Mouse (Mus musculus) intestine, embryonic 14.5 days (tissue): ENCODE measurements around the gene Homer3. TPM values are rescaled to one million over a fixed set of nuclear protein-coding genes. Genes with fewer than 3 reads are reported as not detected.
A peak's percentile ranks its signal among the peaks of the same experiment; 100 is the strongest.

Experiments
- ATAC-seq: fragments of 200-750 bp; cut with Nextera tagmentation; replicated peaks from 2 replicates; pipeline ENCODE4 v1.8.0; 2017; ENCODE audit warnings: low read depth, moderate number of reproducible peaks, moderate TSS enrichment, moderate library complexity; ENCODE audit not compliant: low FRiP score, low TSS enrichment
- DNase-seq: peaks from one replicate; pipeline ENCODE4 v3.0.0-alpha.2; 2018; ENCODE audit warnings: low spot score
- H3K27ac ChIP-seq: fragments of 300-500 bp; sonication (generic); 2 replicates; pipeline ENCODE4 v1.5.1; 2014; ENCODE audit warnings: low read depth, mild to moderate bottlenecking, control low read depth
- H3K27me3 ChIP-seq: fragments of 300-500 bp; sonication (generic); replicated peaks from 2 replicates; pipeline ENCODE4 v1.6.1; 2014; ENCODE audit warnings: low read length, control low read depth; ENCODE audit not compliant: control insufficient read depth, insufficient read depth
- H3K36me3 ChIP-seq: fragments of 300-500 bp; sonication (generic); 2 replicates; pipeline ENCODE4 v1.6.1; 2014; ENCODE audit warnings: low read length, control low read depth; ENCODE audit not compliant: control insufficient read depth, insufficient read depth
- H3K4me1 ChIP-seq: fragments of 300-500 bp; sonication (generic); replicated peaks from 2 replicates; pipeline ENCODE4 v1.6.1; 2014; ENCODE audit warnings: low read length, control low read depth, mixed read lengths; ENCODE audit not compliant: control insufficient read depth, insufficient read depth
- H3K4me2 ChIP-seq: fragments of 300-500 bp; sonication (generic); 2 replicates; pipeline ENCODE4 v1.6.1; 2014; ENCODE audit warnings: low read length
- H3K4me3 ChIP-seq: fragments of 300-500 bp; sonication (generic); 2 replicates; pipeline ENCODE4 v1.5.1; 2014; ENCODE audit warnings: low read depth, low read length, control low read depth, mixed read lengths
- H3K9ac ChIP-seq: fragments of 300-500 bp; sonication (generic); 2 replicates; pipeline ENCODE4 v1.6.1; 2014; ENCODE audit warnings: mild to moderate bottlenecking, low read length
- H3K9me3 ChIP-seq: fragments of 300-500 bp; sonication (generic); 2 replicates; pipeline ENCODE4 v1.6.1; 2016; ENCODE audit warnings: low read length, control low read depth; ENCODE audit not compliant: control insufficient read depth
- WGBS: fragments of 180-500 bp; shearing (Covaris S2); extraction: QIAGEN DNeasy Blood & Tissue Kit; methylation state at CpG from one replicate; pipeline ENCODE4 v1.1.7; 2014; 5-methylcytosine and 5-hydroxymethylcytosine counted together
- polyA plus RNA-seq: library from polyadenylated mRNA; unstranded; fragments of >200 nt; fragmentation: Nextera tagmentation; extraction: Ambion mirVana; gene quantifications from 2 replicates; pipeline ENCODE4 v1.2.1, GENCODE M21; 2014

Gene Homer3
- polyA plus RNA-seq, 1 experiment from 2014 or later: 34.7 TPM

- no peaks in the 10 kb centered on the region for H3K36me3 ChIP-seq
- H3K4me1 ChIP-seq: no peaks in the 10 kb centered on the region
- H3K9ac ChIP-seq: no peak overlapping the region
- no peak overlapping the region for H3K4me2 ChIP-seq
- no peak overlapping the region for H3K4me3 ChIP-seq
- no peak for DNase-seq
- no peak for ATAC-seq
- no peaks in the 10 kb centered on the region for H3K27me3 ChIP-seq
- H3K27ac ChIP-seq: no peak overlapping the region
- 81% methylated on average over 3 of the region's 3 CpGs for whole genome bisulfite sequencing
- no peaks in the 10 kb centered on the region for H3K9me3 ChIP-seq
Measured at GRCm38 (mm10) chr8:70276476-70276875, 6.2 kb upstream of the Homer3 start.

- no peak overlapping the region for H3K9ac ChIP-seq
- DNase-seq (no peak), ATAC-seq (no peak)
- H3K4me2 ChIP-seq: no peak overlapping the region
- H3K4me3 ChIP-seq: no peak overlapping the region
- H3K9me3 ChIP-seq: no peaks in the 10 kb centered on the region
- no peak overlapping the region for H3K27ac ChIP-seq
- no peaks in the 10 kb centered on the region for H3K27me3 ChIP-seq
- 65% methylated on average over 15 of the region's 15 CpGs for WGBS
- H3K36me3 ChIP-seq: no peaks in the 10 kb centered on the region
- H3K4me1 ChIP-seq: peaks cover 5% of the 10 kb centered on the region
Measured at GRCm38 (mm10) chr8:70278175-70278574, 4.5 kb upstream of the Homer3 start.

- no peak overlapping the region for H3K4me3 ChIP-seq
- DNase-seq (no peak), ATAC-seq (no peak)
- no peak overlapping the region for H3K9ac ChIP-seq
- no peaks in the 10 kb centered on the region for H3K27me3 ChIP-seq
- peaks cover 9% of the 10 kb centered on the region for H3K4me1 ChIP-seq
- no peak overlapping the region for H3K4me2 ChIP-seq
- H3K27ac ChIP-seq: no peak overlapping the region
- WGBS: 65% methylated on average over 8 of the region's 8 CpGs
- H3K36me3 ChIP-seq: no peaks in the 10 kb centered on the region
- H3K9me3 ChIP-seq: no peaks in the 10 kb centered on the region
Measured at GRCm38 (mm10) chr8:70279266-70279665, 3.4 kb upstream of the Homer3 start.

- Histone ChIP-seq H3K9me3 (no peaks in the 10 kb centered on the region), H3K27me3 (no peaks in the 10 kb centered on the region), H3K4me2 (no peak overlapping the region), H3K4me1 (peaks cover 12% of the 10 kb centered on the region), H3K36me3 (peaks cover 13% of the 10 kb centered on the region), H3K9ac (no peak overlapping the region), H3K27ac (no peak overlapping the region), H3K4me3 (no peak overlapping the region)
- DNase-seq (no peak), ATAC-seq (no peak)
- WGBS: 30% methylated on average over 3 of the region's 3 CpGs
Measured at GRCm38 (mm10) chr8:70281001-70281400, 1.6 kb upstream of the Homer3 start.

- Histone ChIP-seq H3K9me3 (0 out of 2 replicates have a peak, but pooled peaks cover 4% of the 10 kb centered on the region), H3K4me1 (peaks cover 12% of the 10 kb centered on the region), H3K27me3 (no peaks in the 10 kb centered on the region), H3K36me3 (peaks cover 36% of the 10 kb centered on the region), H3K4me2 (peak overlapping the region; percentile 90), H3K4me3 (peak overlapping the region; percentile 59), H3K9ac (peak overlapping the region; percentile 84), H3K27ac (peak overlapping the region; percentile 77; the same call in 1 of the 2 replicates)
- peak; percentile 66 for DNase-seq
- peak; percentile 59 for ATAC-seq
- WGBS: 1% methylated on average over 55 of the region's 55 CpGs
Measured at GRCm38 (mm10) chr8:70283136-70284077, 780 bp downstream of the Homer3 start.

GRCm38 (mm10) chr8:70284421-70284820, 1.8 kb downstream of the Homer3 start:
- DNase-seq: no peak
- no peak overlapping the region for H3K4me3 ChIP-seq
- no peak for ATAC-seq
- H3K27ac ChIP-seq: no peak overlapping the region
- H3K36me3 ChIP-seq: peaks cover 40% of the 10 kb centered on the region
- WGBS: 80% methylated on average over 5 of the region's 5 CpGs
- H3K4me1 ChIP-seq: peaks cover 12% of the 10 kb centered on the region
- no peak overlapping the region for H3K9ac ChIP-seq
- H3K27me3 ChIP-seq: no peaks in the 10 kb centered on the region
- 0 out of 2 replicates have a peak, but pooled peaks cover 4% of the 10 kb centered on the region for H3K9me3 ChIP-seq
- H3K4me2 ChIP-seq: peak overlapping the region; percentile 90

- Histone ChIP-seq H3K4me2 (no peak overlapping the region), H3K27me3 (no peaks in the 10 kb centered on the region), H3K9me3 (0 out of 2 replicates have a peak, but pooled peaks cover 4% of the 10 kb centered on the region), H3K4me3 (no peak overlapping the region), H3K9ac (no peak overlapping the region), H3K27ac (no peak overlapping the region), H3K36me3 (peaks cover 48% of the 10 kb centered on the region), H3K4me1 (peaks cover 12% of the 10 kb centered on the region)
- DNase-seq (no peak), ATAC-seq (no peak)
- WGBS: 97% methylated on average over 15 of the region's 15 CpGs
Measured at GRCm38 (mm10) chr8:70285304-70285703, 2.7 kb downstream of the Homer3 start.

GRCm38 (mm10) chr8:70286737-70287136, 4.1 kb downstream of the Homer3 start:
- no peaks in the 10 kb centered on the region for H3K27me3 ChIP-seq
- peaks cover 63% of the 10 kb centered on the region for H3K36me3 ChIP-seq
- DNase-seq (no peak), ATAC-seq (no peak)
- H3K4me1 ChIP-seq: peaks cover 12% of the 10 kb centered on the region
- no peak overlapping the region for H3K27ac ChIP-seq
- H3K4me3 ChIP-seq: no peak overlapping the region
- 0 out of 2 replicates have a peak, but pooled peaks cover 4% of the 10 kb centered on the region for H3K9me3 ChIP-seq
- WGBS: 85% methylated on average over 8 of the region's 8 CpGs
- H3K9ac ChIP-seq: no peak overlapping the region
- no peak overlapping the region for H3K4me2 ChIP-seq
